Mouse (Mus musculus) cerebellum, postnatal 4 days (tissue): ENCODE data around the gene Ddah2.
"Not testable (repeated sequence)": the region's sequence is repeated elsewhere in the genome, so short reads cannot be mapped to it uniquely, and the experiment has no call there.

Experiments used
- DNase-seq, 2 experiments: peaks; one replicate each; pipeline ENCODE4 v3.0.0; 2022; ENCODE audit warnings: low spot score in 2 of 2, mixed read lengths in 1 of 2

Ddah2 gene

GRCm38 (mm10) chr17:35027277-35028068 is 31.4 kb upstream of the Ddah2 start, which contains the start of gene Sapcd1:
Sapcd1 (minus strand) TSS chr17:35028016.
- peak; percentile 58 to 83 for DNase-seq

DNA sequence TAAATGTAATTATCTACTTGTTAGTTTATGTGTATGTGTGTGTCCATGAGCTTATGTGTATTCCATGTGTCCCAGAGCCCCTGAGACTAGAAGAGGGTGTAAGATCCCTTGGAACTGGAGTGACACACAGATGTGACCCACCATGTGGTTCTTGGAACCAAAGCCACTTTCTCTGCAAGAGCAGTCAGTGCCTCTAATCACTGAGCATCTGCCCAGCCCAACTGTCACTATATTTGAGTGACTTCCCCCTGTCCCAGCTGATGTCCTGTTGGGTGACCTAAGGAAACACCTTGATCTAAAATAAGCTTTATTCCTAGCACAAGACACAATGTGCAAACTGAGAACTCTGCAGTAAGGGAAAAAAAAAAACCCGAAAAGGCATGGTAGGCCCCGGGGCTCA is 30.5 kb upstream of the Ddah2 start:
- DNase-seq, result no peak

GRCm38 (mm10) chr17:35029691-35030532 is 28.9 kb upstream of the Ddah2 start:
- no peak for DNase-seq

GRCm38 (mm10) chr17:35031272-35031671 is 27.6 kb upstream of the Ddah2 start:
- no peak for DNase-seq

DNA sequence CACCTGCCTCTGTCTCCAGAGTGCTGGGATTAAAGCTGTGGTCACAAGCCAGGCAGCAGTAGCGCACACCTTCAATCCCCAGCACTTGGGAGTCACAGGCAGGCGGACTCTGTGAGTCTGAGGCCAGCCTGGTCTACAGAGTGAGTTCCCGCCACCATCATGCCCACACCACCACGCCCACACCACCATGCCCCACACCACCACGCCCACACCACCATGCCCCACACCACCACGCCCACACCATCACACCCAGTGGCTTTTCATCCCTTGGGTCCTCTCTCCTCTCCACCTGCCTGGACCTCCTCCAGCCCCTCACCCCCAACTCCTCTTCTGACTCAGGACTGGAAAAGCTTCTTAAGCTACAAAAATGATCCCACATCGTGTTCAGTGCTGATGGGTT is 27.0 kb upstream of the Ddah2 start:
- DNase-seq, result no peak

DNA sequence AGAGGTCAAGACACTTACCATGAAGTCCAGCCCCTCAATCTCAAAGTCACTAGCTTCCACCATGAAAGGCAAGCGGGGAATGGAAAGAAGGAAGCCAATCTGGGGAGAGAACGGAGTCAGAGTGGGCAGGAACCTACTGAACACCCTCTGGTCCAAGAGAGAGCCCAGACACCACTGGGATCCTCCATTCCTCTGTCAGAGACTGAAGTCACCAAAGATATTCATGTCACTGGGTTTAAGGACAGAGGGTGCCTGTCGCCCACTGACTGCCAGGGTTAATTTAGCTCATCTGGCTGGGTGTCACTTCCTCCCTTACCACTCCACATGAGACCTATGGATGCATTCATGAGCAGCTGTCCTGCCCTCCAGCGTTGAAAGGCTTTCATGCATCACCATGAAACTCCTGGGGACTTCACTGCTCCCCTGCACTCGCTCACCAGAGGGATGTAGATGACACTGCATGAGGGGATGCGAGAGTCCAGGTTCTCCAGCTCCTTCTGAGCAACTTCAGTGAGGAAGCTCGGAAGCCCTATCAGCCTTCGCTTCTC is 26.4 kb upstream of the Ddah2 start:
- DNase-seq, result no peak

DNA sequence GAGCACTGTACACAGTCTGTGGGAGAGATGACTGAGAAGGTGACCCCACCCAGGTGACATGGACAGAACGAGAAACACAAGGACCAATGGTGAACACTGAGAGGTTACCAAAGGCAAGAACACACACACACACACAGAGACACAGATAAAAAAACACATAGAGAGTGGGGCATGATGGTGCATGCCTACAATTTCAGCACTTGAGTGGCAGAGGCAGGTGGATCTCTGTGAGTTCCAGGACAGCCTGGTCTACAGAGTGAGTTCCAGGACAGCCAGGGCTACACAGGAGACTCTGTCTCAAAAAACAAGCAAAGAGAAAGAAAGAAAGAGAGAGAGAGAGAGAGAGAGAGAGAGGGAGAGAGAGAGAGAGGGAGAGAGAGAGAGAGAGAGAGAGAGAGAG is 25.1 kb upstream of the Ddah2 start:
- DNase-seq, result not testable (repeated sequence)

- DNase-seq, result no peak
Measured at GRCm38 (mm10) chr17:35034896-35035295, 23.9 kb upstream of the Ddah2 start.

- no peak for DNase-seq
Measured at GRCm38 (mm10) chr17:35039121-35039873, 19.5 kb upstream of the Ddah2 start.

GRCm38 (mm10) chr17:35043794-35044193 is 15.0 kb upstream of the Ddah2 start:
- no peak for DNase-seq

- DNase-seq, result no peak
Measured at GRCm38 (mm10) chr17:35044904-35045806, 13.7 kb upstream of the Ddah2 start.

GRCm38 (mm10) chr17:35045807-35046680 is 12.8 kb upstream of the Ddah2 start:
- no peak for DNase-seq

DNA sequence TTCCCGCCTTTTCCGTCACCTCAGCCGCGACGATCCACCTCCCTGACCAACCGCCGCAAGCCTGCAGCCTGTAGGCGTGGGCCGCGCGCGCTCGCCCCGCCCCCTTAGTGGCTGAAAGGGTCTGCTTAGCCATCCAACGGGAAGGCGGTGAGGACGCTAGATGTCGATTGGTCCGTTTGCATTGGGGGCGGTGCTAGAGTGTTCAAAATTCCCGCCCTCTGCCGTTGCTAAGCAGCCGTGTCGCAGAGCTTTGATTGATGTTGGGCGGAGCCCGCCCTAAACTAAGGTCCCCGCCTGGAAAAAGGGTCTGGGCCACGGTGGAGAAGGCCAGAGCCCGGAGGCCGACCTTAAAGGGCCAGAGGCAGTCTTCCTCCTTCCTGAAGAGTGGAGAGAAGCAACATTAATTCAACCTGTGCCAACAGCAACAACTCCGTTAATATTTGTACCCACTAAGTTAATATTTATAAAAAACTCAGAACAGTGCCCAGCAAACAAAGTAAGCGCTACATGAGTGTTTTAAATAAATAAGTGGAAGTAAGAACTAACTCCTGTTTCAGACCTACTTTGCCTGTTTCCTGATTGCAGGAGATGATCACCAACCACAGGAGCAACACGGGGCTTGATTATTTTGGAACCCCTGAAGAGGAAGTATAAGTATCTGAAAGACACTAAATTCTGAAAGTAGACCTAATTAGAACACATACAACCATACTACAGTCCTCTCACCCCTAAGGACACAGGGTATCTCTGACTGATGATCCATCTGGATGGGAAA is 12.0 kb upstream of the Ddah2 start, which contains the start of gene Msh5:
Gene Msh5 (minus strand): TSS at position 65 of the 775 bp plus-strand sequence.
- DNase-seq, result peak; percentile 92 to 98

DNA sequence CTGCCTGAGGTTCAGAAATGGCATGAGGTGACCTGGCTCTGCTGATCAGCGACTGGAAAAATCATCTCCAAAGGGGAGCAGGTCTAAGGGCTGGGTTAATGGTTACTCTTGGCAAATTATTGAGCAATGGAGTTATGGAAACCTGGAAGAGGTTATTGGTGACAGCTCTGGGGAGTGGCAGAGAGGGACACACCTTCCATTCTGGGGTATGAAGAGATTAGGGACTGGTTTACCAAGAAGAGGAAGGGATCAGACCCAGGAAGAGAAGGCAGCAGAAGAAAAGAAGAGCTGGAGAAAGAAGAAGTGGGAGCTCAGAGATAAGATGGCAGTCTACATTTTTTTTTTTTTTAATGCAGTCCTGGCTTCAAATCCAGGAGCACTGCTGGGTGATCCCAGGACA is 11.1 kb upstream of the Ddah2 start:
- DNase-seq, result no peak

- DNase-seq, result no peak
Measured at GRCm38 (mm10) chr17:35048149-35048931, 10.5 kb upstream of the Ddah2 start.

DNA sequence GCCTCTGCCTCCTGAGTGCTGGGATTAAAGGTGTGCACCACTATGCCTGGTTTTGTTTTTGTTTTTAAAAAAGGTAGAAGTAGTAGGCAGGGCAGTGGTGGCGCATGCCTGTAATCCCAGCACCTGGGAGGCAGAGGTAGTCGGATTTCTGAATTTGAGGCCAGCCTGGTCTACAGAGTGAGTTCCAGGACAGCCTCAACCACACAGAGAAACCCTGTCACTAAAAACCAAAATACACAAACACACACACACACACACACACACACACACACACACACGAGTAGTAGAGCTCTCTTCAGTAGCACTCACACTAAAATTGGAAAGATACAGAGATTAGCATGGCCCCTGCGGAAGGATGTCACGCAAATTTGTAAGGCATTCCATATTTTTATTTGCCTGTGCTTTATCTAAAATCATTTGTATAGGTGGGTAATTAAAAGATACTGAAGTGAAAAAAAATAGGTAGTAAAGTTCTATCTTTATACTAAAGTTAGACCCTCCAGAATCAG is 9.8 kb upstream of the Ddah2 start:
- DNase-seq, result no peak

DNA sequence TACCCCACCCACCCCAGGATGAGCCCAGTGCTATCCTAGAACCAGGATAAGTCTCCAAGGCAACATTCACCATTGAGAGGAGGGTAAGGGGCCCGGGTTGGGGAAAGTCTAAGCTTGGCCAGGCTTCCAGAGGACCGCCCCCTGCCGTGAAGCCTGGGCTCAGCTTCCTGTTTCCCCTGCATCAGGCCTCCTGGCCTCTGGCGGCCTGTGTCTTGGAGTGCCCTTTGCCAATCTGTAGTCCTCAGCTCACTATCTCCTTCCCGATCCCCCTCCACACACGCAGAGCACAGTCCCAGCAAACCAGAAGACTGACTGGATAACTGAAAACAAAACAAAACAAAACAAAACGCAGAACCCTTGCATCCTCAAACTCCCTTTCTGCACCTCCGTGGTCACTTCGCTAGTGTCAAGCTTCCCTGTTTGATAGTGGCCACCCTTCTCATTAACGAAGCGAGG is 9.2 kb upstream of the Ddah2 start, which contains the start of gene Clic1:
Gene Clic1 (plus strand): TSS at position 406 of the 456 bp plus-strand sequence.
- peak in 1 of 2 experiments; percentile 63 for DNase-seq
